Mouse (Mus musculus) CD4-positive, CD25-positive, alpha-beta regulatory T cell (primary cell): ENCODE data around the gene Ak3. TPM values are rescaled to one million over a fixed set of nuclear protein-coding genes. Genes with fewer than 3 reads are reported as not detected.

ENCODE experiments used
- polyA plus RNA-seq: library from polyadenylated mRNA; unstranded; fragments of 100-300 nt; shearing (Covaris generic); gene quantifications from one replicate; pipeline ENCODE4 v1.2.1, GENCODE M21; 2017

Gene Ak3
- 49.1 TPM for polyA plus RNA-seq

GRCm38 (mm10) chr19:29047334-29048170, at the start of gene Ak3:
Ak3 (minus strand) TSS chr19:29047961.

GRCm38 (mm10) chr19:28990194-28990589, 57.6 kb downstream of the Ak3 start, which contains the start of gene Cdc37l1:
Cdc37l1 (plus strand) TSS chr19:28990352.

Other genes with a start within 250 kb of the Ak3 start
- 0.14 TPM for gene Slc1a1, start 212.9 kb downstream of the Ak3 start, polyA plus RNA-seq
- gene Plpp6, start 84.0 kb downstream of the Ak3 start, polyA plus RNA-seq, result 16.5 TPM
- 0.30 TPM for gene 4430402I18Rik, start 80.2 kb downstream of the Ak3 start, polyA plus RNA-seq
- 51.4 TPM for gene Cdc37l1, start 57.6 kb downstream of the Ak3 start, polyA plus RNA-seq
- gene Rcl1, start 53.4 kb upstream of the Ak3 start, polyA plus RNA-seq, result 55.0 TPM
- 89.9 TPM for gene Jak2, start 203.9 kb upstream of the Ak3 start, polyA plus RNA-seq